Mouse (Mus musculus): Measurements from ENCODE around the gene Spaar.

DNA sequence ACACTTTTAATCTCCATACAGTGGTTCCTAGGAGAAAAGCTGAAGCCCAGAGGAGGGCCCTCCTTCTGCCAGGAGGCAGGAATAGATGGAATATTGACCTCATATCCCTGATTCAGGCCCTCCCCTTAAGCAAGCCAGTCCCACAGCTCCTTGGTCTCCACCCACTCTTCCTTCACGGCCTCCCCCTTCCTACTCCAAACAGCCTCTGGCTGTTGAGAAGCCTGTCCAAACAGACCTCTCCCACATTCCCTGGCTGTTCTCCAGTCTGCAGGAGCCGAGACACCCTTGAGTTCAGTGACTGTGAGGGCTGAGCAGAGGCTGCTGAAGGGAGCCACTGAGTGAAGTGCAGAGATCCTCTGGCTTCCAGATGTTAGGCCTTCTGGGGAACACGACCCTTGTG is 2.8 kb upstream of the Spaar start, which contains the start of gene Hrct1:
- TF ChIP-seq POLR2AphosphoS2 (IDR thresholded peaks at IDR 0.05; ENCODE audit: insufficient read length, low read depth), result no peak
- TF ChIP-seq POLR2A (IDR thresholded peaks at IDR 0.05; ENCODE audit: insufficient read length, low read depth), result no peak

Measured in myocyte (in vitro differentiated cells).